Mouse (Mus musculus) layer of hippocampus, adult 2 months (tissue): ENCODE measurements around the gene Plxdc2. TPM values are rescaled to one million over a fixed set of nuclear protein-coding genes. Genes with fewer than 3 reads are reported as not detected.

ENCODE experiments used
- DNase-seq, 2 experiments: peaks; one replicate each; pipeline ENCODE4 v3.0.0; 2022; ENCODE audit warnings: low spot score in 2 of 2
- H3K27ac ChIP-seq: fragments of 200-600 bp; 2 replicates; pipeline ENCODE4 v1.8.1; 2022
- H3K4me3 ChIP-seq: fragments of 200-600 bp; 2 replicates; pipeline ENCODE4 v1.8.1; 2022; ENCODE audit warnings: mild to moderate bottlenecking
- CTCF ChIP-seq: fragments of 200-600 bp; conservative IDR thresholded peaks from 2 replicates; pipeline ENCODE4 v1.8.1; 2022; ENCODE audit warnings: antibody characterized with exemption, mild to moderate bottlenecking, moderate library complexity
- total RNA-seq, 2 experiments: library from RNA; stranded (reverse); gene quantifications; 2 replicates each; pipeline ENCODE4 v1.2.3; 2021

The Plxdc2 gene
- total RNA-seq, 2 experiments from 2014 or later = 25.2 to 26.6 TPM

DNA sequence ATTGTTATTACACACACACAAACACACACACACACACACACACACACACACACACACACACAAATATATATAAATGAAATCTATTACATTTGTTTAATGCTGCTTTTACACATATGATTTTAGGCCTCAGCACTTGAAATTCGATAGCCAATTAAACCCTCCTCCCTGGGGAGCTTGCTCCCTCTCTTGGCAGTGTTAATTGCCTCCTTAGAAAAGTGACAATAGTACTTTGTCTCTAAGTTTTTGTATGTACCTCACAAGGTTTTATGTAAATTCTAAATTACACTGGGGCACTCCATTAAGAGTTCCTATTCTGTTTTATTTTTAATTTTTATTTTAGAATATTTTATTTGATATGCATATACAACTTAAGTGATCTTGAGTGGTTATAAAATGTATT, 176.1 kb downstream of the Plxdc2 start:
- no peak; the same call in 1 of the 2 replicates for TF ChIP-seq CTCF
- Histone ChIP-seq H3K4me3 (no peak overlapping the region), H3K27ac (no peak overlapping the region)
- DNase-seq = no peak

DNA sequence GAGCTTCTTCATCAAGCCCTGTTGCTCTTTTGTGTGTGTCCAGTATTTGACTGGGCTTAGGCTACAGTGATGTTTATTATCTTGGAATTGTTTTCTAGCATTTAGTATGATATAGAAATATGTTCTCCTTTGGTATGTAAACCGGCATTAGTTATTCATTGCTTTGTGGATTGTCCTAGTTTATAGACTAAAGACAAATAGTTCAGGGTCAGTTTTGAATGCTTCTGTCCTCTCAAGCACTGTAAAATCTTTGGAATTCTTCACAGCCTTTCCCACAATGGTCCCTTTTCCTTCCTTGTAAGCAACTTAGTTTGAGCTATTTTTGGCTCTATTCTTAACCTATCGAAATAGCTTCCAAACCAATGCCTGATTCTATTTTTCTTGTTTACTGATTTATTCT, 178.5 kb downstream of the Plxdc2 start:
- no peak for DNase-seq

DNA sequence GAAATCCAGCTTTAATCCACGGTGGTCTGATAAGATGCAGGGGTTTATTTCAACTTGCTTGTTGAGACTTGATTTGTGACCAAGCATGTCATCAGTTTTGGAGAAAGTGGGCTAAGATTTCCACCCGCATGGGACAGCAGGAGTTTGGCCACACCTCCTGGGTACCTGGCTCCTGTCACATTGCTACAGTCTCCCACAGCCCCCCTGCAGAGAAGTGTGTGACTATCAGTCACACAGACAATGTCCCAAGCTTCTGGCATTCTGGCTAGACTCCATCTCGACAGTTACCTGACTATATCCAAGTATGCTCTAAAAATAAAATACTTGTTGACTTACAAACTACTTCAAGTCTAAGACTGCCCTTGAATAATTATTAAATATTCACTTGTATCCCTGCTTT, 185.1 kb downstream of the Plxdc2 start:
- H3K27ac ChIP-seq = no peak overlapping the region
- H3K4me3 ChIP-seq = no peak overlapping the region
- TF ChIP-seq CTCF = no peak
- DNase-seq = no peak

More for the DNA sequence above, 178.5 kb downstream of the Plxdc2 start:
- H3K27ac ChIP-seq = no peak overlapping the region
- no peak for TF ChIP-seq CTCF
- H3K4me3 ChIP-seq = no peak overlapping the region

GRCm38 (mm10) chr2:16545207-16545606, 189.1 kb downstream of the Plxdc2 start:
- TF ChIP-seq CTCF = no peak
- peak overlapping the region; percentile 30; the same call in 1 of the 2 replicates for H3K27ac ChIP-seq
- DNase-seq = no peak
- H3K4me3 ChIP-seq = no peak overlapping the region

DNA sequence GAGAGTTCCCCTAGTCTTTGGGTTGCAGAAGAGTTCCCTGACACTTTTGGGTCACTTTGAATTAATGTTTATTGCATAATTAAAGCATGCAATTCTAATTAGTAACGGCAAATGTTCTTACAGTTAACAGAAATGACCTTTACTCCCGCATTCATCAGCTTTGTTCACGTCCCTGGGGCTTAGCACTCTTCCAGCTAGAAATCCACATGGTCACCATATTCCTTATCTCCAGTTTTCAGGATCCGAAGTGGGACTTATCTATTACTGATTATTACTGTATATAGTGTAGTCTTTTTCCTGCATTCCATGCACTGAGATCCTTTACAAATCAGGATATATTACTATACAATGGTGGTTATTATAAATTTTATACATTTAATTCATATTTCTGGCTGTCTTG, 203.2 kb downstream of the Plxdc2 start:
- TF ChIP-seq CTCF = no peak
- DNase-seq = no peak
- Histone ChIP-seq H3K27ac (no peak overlapping the region), H3K4me3 (no peak overlapping the region)

- Histone ChIP-seq H3K27ac (no peak overlapping the region), H3K4me3 (no peak overlapping the region)
- DNase-seq = no peak
- TF ChIP-seq CTCF = no peak
Observed at GRCm38 (mm10) chr2:16568263-16568662, 212.2 kb downstream of the Plxdc2 start.

DNA sequence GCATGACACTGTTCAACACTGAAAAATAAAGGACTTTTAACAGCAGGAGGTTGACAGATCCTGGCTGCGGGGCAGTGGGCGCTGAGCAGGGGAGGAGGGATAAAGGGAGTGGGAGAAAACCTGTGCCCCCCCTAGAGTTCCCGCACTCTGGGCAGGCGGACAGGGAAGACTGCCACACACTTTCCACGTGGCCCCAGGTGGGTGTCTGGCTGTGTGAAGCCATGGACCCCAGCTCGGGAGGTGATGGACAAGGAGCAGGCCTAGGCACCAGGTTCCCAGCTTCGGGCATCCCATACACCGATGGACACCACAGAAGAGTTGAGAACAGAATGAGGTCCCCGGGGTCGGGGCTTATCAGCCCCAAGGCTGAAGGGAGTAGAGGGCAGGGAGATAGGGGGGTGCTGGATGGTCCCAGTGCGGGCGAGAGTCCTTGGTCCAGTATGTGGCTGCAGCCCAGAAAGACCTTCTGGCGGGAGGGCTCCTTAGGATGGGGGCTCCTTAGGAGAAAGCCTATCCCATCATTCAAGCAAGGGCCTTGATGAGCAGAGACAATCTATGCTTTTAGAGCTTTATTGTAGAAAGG, 215.2 kb downstream of the Plxdc2 start:
- DNase-seq = no peak
- no peak overlapping the region for H3K4me3 ChIP-seq
- no peak for TF ChIP-seq CTCF

DNA sequence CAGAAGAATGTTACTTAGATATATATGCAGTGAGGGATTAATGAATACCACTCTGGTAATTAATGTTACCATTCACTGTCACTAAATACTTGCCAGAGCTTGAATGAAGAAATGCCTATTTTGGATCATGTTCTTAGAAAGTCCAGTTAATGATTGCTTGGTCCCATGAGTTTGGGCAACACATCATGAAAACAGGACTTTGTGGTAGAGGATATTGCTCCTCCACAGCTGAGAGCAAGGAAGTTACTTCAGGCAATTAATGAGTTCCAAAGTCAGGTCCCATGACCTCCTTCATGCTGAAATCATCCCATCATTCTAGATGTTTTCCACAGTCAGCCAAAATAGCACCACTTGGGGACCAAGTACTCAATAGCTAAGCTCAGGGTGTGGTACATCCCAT, 220.5 kb downstream of the Plxdc2 start:
- Histone ChIP-seq H3K4me3 (no peak overlapping the region), H3K27ac (no peak overlapping the region)
- TF ChIP-seq CTCF = no peak
- DNase-seq = no peak

More for the DNA sequence above, 215.2 kb downstream of the Plxdc2 start:
- no peak overlapping the region for H3K27ac ChIP-seq

- H3K4me3 ChIP-seq = no peak overlapping the region
- no peak for TF ChIP-seq CTCF
- no peak for DNase-seq
- no peak overlapping the region for H3K27ac ChIP-seq
Observed at GRCm38 (mm10) chr2:16578153-16578552, 222.0 kb downstream of the Plxdc2 start.

- 0 out of 2 replicates have a peak overlapping the region, but pooled peaks have one; percentile 19 for H3K27ac ChIP-seq
- H3K4me3 ChIP-seq = no peak overlapping the region
- TF ChIP-seq CTCF = no peak
- DNase-seq = no peak
Observed at GRCm38 (mm10) chr2:16588546-16588945, 232.4 kb downstream of the Plxdc2 start.

DNA sequence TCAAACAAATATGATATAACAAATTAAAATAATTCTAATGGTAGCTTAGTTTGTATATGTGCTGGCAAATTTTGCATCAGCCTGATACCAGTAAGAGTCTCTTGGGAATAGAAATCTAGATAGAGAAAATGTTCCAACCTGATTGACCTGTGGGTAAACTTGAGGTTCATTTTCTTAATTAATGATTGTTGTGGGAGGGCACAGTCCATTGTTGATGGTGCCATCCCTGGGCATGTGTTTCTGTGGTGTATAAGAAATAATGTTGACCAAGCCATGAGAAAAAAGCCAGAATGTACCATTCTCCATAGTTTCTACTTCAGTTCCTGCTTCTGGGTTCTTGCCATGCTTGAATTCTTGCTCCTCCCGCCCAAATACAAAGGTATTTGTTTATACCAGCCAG, 239.3 kb downstream of the Plxdc2 start:
- TF ChIP-seq CTCF = no peak
- DNase-seq = no peak
- Histone ChIP-seq H3K4me3 (no peak overlapping the region), H3K27ac (no peak overlapping the region)

GRCm38 (mm10) chr2:16598231-16598630, 242.1 kb downstream of the Plxdc2 start:
- no peak for TF ChIP-seq CTCF
- H3K27ac ChIP-seq = no peak overlapping the region
- H3K4me3 ChIP-seq = no peak overlapping the region
- no peak for DNase-seq

GRCm38 (mm10) chr2:16604291-16604690, 248.2 kb downstream of the Plxdc2 start:
- DNase-seq = no peak
- no peak overlapping the region for H3K4me3 ChIP-seq
- no peak for TF ChIP-seq CTCF
- no peak overlapping the region for H3K27ac ChIP-seq

DNA sequence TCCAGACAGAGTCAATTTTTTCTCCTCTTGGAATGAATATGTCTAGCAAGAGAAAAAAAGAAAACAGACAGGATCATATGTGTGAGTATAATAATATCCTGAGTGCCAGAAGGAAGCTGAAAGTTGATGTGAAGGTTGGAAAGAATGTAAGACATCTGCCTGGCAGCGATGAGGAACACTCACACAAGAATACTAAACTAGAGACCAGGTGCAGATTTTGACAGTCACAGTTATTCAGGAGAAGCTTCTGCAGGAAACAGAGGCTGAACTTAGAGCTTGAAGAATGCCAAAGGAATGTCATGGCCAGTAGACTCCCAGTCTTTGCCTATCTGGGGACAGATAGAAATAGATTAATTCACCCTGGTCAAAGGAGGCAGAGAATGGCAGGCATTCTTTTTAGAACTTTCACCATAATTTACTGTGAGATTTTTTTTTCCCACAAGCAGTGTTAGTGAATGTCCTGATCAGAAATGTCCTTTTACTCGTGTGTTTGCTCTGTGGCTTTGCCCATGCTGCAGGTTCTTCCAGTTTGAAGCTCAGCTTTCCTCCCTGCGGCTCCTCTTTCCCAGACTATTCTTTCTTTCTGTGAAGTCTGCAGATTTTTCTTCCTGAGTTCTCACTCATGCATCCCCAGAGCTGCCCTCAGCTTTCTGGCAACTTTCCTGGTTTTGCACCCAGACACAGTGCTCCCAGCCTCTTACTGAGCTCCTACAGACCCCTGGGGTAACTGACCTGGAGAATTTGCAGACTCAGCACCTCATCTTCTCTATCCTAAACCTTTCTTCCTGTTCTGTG, 251.9 kb downstream of the Plxdc2 start:
- TF ChIP-seq CTCF = no peak
- Histone ChIP-seq H3K27ac (peak overlapping the region; percentile 39; the same call in 1 of the 2 replicates), H3K4me3 (no peak overlapping the region)
- no peak for DNase-seq
